Mouse (Mus musculus): ENCODE data around the gene Cd46. TPM values are rescaled to one million over a fixed set of nuclear protein-coding genes. Genes with fewer than 3 reads are reported as not detected.

The Cd46 gene
- total RNA-seq, 2 experiments from 2014 or later: 5.4 to 6.2 TPM

DNA sequence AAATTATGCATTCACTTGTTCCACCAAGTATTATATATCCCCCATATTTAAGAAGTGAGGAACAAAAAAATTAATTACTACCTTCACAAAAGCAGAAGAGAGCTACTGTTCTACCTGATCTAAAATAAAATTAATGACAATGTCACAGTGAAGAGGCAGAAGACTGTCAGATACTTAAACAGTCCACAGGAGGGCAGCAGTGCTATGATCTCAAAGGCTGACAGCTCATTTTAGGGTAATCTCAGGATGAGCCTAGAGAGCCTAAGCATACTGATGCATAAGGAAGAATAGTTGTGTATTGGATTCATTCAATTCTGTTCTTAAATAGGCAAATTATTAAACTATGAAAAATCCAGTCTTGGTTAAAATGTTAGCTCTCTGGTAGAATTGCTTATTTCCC, 51.6 kb downstream of the Cd46 start:
- intact Hi-C loops (cut with DNase I): no loop called here
- DNase-seq (ENCODE audit: extremely low spot score in 1 of 2, low spot score in 2 of 2): no peak
- Histone ChIP-seq H3K27ac (no peak overlapping the region), H3K4me3 (no peak overlapping the region)
- TF ChIP-seq CTCF (IDR thresholded peaks at IDR 0.05): peak; percentile 79

DNA sequence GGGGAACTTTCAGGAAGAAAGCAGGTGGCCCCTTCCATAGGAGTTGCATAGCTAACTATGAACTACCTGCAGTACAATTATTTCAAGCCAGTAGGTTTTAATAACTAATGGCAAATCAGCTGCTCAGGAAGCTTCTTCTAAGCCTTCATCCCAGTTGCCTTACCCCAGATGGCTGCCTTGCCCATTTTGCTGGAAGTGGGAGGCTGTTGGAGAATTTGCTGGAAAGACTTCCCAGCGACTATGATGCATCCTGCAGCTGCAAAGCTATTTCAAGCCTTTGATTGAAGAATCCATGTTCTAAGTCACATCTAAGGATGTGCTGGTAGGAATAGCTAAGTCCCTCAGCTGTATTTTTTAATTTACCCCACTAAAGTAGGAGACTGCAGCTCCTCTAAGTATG, 53.7 kb downstream of the Cd46 start:
- TF ChIP-seq CTCF (IDR thresholded peaks at IDR 0.05): no peak
- Histone ChIP-seq H3K27ac (peak overlapping the region; percentile 37; the same call in 1 of the 2 replicates), H3K4me3 (no peak overlapping the region)
- no peak for DNase-seq (ENCODE audit: extremely low spot score in 1 of 2, low spot score in 2 of 2)
- intact Hi-C loops (cut with DNase I): no loop called here

DNA sequence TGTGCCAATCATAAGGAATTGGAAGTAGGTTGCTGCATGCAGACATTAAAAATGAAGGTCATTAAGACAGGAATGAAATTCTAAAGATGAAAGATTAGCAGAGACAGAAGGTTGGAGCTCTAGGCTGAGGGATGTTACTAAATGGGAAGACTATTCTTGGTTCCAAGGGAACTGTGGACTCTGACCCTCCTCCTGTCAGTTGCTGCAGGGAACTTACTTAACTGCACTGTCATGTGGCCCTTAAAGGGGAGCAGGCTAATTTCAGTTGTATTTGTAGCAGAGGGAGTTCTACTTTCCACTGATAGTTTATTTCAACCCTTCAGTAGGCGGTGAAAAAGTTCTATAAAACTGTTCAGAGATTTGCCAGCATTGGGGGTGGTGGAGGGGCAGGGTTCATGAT, 54.1 kb downstream of the Cd46 start:
- intact Hi-C loops (cut with DNase I): no loop called here
- TF ChIP-seq CTCF (IDR thresholded peaks at IDR 0.05): no peak
- H3K27ac ChIP-seq: peak overlapping the region; percentile 25; the same call in 1 of the 2 replicates
- H3K4me3 ChIP-seq: no peak overlapping the region
- DNase-seq (ENCODE audit: extremely low spot score in 1 of 2, low spot score in 2 of 2): no peak

DNA sequence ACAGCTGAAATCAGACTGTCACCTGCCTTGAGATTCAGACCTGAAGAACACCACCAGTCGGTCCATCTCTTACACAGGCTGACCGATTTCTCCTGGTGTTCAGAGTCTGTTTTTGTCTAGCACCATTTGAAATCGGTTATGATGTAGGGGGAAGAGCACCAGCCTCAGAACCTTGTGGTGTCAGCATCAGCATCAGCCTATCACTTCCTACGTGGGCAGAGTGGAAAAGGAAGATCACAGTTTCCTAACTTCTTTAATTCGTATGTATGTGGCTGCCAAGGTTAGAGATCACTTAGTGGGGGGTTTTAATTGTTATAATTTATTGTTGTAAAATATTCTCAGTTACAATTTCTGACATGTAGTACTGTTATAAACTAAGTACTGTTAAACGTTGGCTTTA, 54.6 kb downstream of the Cd46 start:
- no peak for TF ChIP-seq CTCF (IDR thresholded peaks at IDR 0.05)
- no peak overlapping the region for H3K4me3 ChIP-seq
- intact Hi-C loops (cut with DNase I): no loop called here
- no peak for DNase-seq (ENCODE audit: extremely low spot score in 1 of 2, low spot score in 2 of 2)
- peak overlapping the region; percentile 25; the same call in 1 of the 2 replicates for H3K27ac ChIP-seq

DNA sequence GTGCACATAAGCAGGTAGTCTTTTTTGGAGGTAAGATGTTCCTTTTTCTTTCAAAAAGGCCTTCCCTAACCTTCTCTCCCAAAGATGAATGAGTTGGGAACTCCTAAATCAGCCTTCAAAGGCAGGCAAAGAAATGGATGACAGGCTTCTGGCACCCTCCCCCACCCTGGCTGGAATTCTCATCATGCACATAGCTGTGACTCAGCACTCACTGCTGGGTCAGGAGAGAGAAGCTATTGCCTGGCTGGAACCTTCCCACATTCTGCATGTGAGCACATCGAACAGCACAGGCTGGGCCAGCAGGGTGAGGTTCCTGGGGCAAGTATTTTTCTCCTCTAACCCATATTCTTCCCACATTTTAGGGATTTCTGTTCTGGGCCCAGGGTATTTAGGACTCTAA, 58.1 kb downstream of the Cd46 start:
- TF ChIP-seq CTCF (IDR thresholded peaks at IDR 0.05): no peak
- intact Hi-C loops (cut with DNase I): loop anchor here (2.0 kb wide), 1 partner anchor 15 kb away; no protein-coding TSS in a partner anchor
- H3K27ac ChIP-seq: peak overlapping the region; percentile 76
- no peak overlapping the region for H3K4me3 ChIP-seq
- peak; percentile 56 to 65 for DNase-seq (ENCODE audit: extremely low spot score in 1 of 2, low spot score in 2 of 2)

DNA sequence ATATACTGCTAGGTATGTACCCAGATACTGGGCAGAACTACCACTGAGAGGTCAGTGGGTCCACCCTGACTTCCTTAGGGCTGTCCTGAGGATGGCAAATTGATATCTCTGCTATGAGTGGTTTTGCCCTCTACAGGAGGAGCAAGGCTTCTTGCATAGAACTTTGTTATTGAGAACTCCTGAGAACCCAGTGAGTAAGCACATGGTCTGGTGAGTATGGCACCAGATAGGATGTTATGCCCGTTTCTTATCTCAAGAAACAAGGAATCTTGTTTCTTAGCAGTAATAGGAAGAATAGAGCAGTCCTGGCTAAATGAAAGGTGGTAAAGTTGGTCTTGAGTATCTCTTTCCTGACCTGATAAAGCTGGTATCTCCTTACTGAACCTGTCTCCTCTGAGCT, 59.3 kb downstream of the Cd46 start:
- TF ChIP-seq CTCF (IDR thresholded peaks at IDR 0.05): no peak
- H3K27ac ChIP-seq: peak overlapping the region; percentile 26; the same call in 1 of the 2 replicates
- no peak for DNase-seq (ENCODE audit: extremely low spot score in 1 of 2, low spot score in 2 of 2)
- no peak overlapping the region for H3K4me3 ChIP-seq
- intact Hi-C loops (cut with DNase I): loop anchor here (2.0 kb wide), 1 partner anchor 14 kb away; no protein-coding TSS in a partner anchor

DNA sequence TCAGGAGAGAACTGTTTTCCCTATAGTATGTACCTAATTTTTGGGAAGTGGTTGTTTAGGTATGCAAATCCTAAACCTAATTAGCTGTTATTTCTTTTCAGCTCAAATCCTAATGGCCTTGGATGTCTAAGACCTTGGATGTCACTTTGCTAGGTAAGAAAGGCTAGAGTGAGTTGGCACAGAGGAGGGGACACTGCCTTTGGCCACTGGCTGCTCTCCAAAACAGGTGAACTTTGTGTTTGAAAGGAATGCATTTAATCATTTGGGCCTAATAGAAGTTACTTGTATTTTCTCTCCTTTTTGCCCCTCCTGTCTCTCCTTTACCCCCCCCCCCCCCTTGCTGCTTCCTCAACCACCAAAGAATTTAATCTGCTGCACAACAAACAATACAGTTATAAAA, 60.3 kb downstream of the Cd46 start:
- Histone ChIP-seq H3K4me3 (no peak overlapping the region), H3K27ac (no peak overlapping the region)
- no peak for TF ChIP-seq CTCF (IDR thresholded peaks at IDR 0.05)
- DNase-seq (ENCODE audit: extremely low spot score in 1 of 2, low spot score in 2 of 2): no peak
- intact Hi-C loops (cut with DNase I): loop anchor here (2.0 kb wide), 1 partner anchor 13 kb away; no protein-coding TSS in a partner anchor

DNA sequence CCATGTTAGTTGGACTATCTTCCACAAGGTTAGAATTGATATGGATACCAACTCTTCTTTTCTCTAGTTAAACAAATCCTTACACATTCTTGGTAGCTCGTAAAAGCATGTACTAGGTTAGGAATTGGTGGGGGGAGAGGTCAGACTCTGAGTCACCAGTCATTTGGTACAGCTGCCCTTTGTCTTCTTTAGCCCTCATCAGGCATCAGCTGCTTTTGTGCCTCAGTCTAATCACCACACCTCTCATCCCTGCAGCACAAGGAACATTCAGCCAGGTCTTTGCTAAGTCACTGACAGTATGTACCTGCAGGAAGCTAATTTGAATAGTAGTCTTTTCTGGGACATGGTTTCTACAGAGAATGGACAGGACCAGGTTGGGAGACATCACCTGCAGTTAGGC, 64.5 kb downstream of the Cd46 start:
- H3K27ac ChIP-seq: no peak overlapping the region
- no peak for DNase-seq (ENCODE audit: extremely low spot score in 1 of 2, low spot score in 2 of 2)
- H3K4me3 ChIP-seq: no peak overlapping the region
- intact Hi-C loops (cut with DNase I): no loop called here
- TF ChIP-seq CTCF (IDR thresholded peaks at IDR 0.05): no peak

DNA sequence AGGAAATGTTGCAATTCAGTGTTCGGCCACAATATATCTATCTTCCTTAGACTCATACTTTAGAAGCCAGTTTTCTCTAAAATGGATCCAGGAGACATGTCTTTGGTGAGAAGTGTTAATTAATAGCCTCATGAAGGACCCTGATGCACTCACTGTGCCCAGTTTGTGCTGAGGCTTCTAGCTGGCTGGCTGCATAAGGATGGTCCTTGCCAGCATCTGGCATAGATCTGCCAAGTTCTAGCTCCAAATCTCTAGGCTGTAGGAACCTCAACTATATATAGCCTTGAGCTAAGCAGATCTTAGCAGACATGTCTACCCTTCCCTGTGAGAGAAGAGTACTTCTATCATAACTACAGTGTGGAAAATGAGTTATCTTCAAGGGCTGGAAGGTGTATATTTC, 68.2 kb downstream of the Cd46 start:
- no peak; the same call in 1 of the 2 replicates for TF ChIP-seq CTCF (IDR thresholded peaks at IDR 0.05)
- intact Hi-C loops (cut with DNase I): no loop called here
- H3K27ac ChIP-seq: no peak overlapping the region
- no peak for DNase-seq (ENCODE audit: extremely low spot score in 1 of 2, low spot score in 2 of 2)
- H3K4me3 ChIP-seq: no peak overlapping the region

DNA sequence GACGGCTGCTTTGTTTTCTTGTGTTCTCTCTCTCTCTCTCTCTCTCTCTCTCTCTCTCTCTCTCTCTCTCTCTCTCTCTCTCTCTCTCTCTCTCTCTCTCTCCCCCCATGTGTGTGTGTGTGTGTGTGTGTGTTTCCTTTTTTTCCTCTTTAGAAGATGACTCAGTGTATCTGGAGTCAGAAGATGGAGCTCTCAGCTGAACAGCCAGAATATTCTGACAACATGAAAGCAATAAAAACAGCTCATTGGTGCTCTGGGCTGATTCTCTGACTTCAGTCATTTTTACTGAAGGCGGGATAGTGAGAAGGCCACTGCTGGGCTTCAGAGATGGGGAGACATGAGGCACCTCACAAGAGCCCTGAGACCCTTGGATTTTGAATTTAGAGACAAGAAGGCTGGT, 70.2 kb downstream of the Cd46 start:
- H3K27ac ChIP-seq: no peak overlapping the region; the same call in 1 of the 2 replicates
- intact Hi-C loops (cut with DNase I): no loop called here
- no peak for TF ChIP-seq CTCF (IDR thresholded peaks at IDR 0.05)
- DNase-seq (ENCODE audit: extremely low spot score in 1 of 2, low spot score in 2 of 2): no peak
- H3K4me3 ChIP-seq: peak overlapping the region; percentile 40; the same call in 1 of the 2 replicates

DNA sequence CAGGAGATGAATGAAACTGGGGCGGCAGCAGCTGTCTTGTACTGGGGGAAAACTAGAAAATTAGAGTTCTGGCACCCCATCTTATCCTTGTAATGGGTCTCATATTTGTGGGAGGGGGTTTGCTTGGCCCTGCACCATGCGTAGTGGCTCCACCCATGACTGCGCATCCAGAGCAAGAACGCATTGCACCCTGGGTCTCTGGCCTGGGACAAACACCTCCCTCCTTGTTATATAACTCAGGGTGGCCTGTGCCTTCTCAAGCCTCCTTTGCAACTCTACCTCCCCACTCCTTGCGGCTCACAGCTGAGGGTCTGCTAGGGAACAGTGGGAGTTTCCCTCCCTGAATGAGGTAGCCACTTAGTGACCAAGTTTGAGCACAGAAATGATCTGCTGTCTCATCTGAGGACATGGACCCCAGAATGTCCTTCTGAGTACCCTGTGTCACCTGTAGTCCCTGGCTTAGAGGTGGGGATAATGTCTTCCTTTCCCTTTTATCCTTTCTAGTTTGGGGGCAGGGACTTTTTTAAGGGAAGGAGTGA, 72.9 kb downstream of the Cd46 start:
- H3K4me3 ChIP-seq: peak overlapping the region; percentile 70
- intact Hi-C loops (cut with DNase I): loop anchor here (2.0 to 5.0 kb wide), 2 partner anchors 14 to 132 kb away; no protein-coding TSS in a partner anchor
- TF ChIP-seq CTCF (IDR thresholded peaks at IDR 0.05): no peak

DNA sequence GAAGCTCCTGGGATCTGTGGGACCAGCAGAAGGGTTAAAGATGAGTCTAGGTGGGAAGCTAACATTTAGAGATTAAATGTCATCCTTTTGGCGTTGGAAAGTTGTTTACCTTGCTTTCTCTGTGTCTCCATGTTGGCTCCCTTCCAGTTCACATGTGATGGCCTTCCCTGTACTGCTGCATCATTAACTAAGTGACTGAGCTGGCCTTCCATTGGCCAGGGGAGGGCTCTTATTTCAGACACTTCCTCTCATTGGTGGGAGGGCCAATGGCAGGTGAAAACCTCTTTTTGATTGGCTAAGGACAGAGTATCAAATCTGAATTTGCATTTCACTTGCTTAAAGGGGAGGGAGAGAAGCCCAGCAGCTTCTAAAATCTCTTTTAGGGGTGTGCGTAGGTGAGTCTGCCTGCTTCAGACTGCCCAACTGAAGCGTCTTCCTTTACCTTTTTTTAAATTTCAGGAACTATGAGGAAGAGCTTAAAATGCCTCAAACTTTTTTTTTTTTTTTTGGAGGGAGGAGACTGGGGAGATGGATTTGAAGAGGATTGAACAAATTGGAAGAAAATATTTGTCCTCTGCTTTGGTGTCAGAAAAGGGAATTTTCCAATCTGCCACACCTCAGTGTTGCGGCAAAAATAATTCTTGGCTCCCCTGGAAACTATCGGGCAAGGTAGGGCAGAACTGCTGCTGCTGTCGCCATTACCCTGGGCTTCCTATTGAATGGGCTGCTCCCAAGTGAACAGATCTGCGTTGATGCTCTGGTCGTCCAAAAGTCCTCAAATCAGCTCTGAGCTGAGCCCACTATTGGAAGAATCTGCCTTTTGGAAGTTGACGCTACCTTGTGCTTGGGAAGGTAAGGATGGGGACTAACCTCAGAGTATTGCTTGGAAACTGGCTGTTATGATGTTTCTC, 73.7 kb downstream of the Cd46 start:
- H3K4me3 ChIP-seq: peak overlapping the region; percentile 70
- intact Hi-C loops (cut with DNase I): loop anchor here (2.0 to 5.0 kb wide), 2 partner anchors 14 to 131 kb away; no protein-coding TSS in a partner anchor

More for the DNA sequence above, 72.9 kb downstream of the Cd46 start:
- peak overlapping the region; percentile 77 for H3K27ac ChIP-seq
- DNase-seq (ENCODE audit: extremely low spot score in 1 of 2, low spot score in 2 of 2): no peak

More for the DNA sequence above, 73.7 kb downstream of the Cd46 start:
- no peak for TF ChIP-seq CTCF (IDR thresholded peaks at IDR 0.05)
- peak overlapping the region; percentile 99 for H3K27ac ChIP-seq
- DNase-seq (ENCODE audit: extremely low spot score in 1 of 2, low spot score in 2 of 2): peak; percentile 89 to 91
